Mouse (Mus musculus) spleen, postnatal 36 days (tissue): ENCODE data around the gene Psapl1.
"Not testable (repeated sequence)": the region's sequence is repeated elsewhere in the genome, so short reads cannot be mapped to it uniquely, and the experiment has no call there.

Experiments
- DNase-seq, 2 experiments: peaks; one replicate each; pipeline ENCODE4 v3.0.0; 2022; ENCODE audit warnings: low spot score in 2 of 2, mixed read lengths in 1 of 2

Psapl1 gene

GRCm38 (mm10) chr5:36203421-36203820 lies 400 bp upstream of the Psapl1 start:
- DNase-seq = no peak

GRCm38 (mm10) chr5:36205397-36205796 lies 1.6 kb downstream of the Psapl1 start:
- DNase-seq = no peak

GRCm38 (mm10) chr5:36208803-36209202 lies 5.0 kb downstream of the Psapl1 start:
- no peak for DNase-seq

GRCm38 (mm10) chr5:36213310-36213709 lies 9.5 kb downstream of the Psapl1 start:
- DNase-seq = no peak

- DNase-seq = no peak
Measured at GRCm38 (mm10) chr5:36220105-36220504, 16.3 kb downstream of the Psapl1 start.

- no peak for DNase-seq
Measured at GRCm38 (mm10) chr5:36220626-36221025, 16.8 kb downstream of the Psapl1 start.

- peak; percentile 13 to 32 for DNase-seq
Measured at GRCm38 (mm10) chr5:36223787-36224186, 20.0 kb downstream of the Psapl1 start.

GRCm38 (mm10) chr5:36225855-36226254 lies 22.0 kb downstream of the Psapl1 start:
- no peak for DNase-seq

GRCm38 (mm10) chr5:36226296-36226695 lies 22.5 kb downstream of the Psapl1 start:
- no peak for DNase-seq

- DNase-seq = no peak
Measured at GRCm38 (mm10) chr5:36228405-36229370, 24.9 kb downstream of the Psapl1 start.

GRCm38 (mm10) chr5:36230301-36230780 lies 26.5 kb downstream of the Psapl1 start:
- DNase-seq = no peak

- not testable (repeated sequence) for DNase-seq
Measured at GRCm38 (mm10) chr5:36237526-36237925, 33.7 kb downstream of the Psapl1 start.

GRCm38 (mm10) chr5:36248022-36248421 lies 44.2 kb downstream of the Psapl1 start:
- DNase-seq = no peak

GRCm38 (mm10) chr5:36252746-36253504 lies 49.1 kb downstream of the Psapl1 start:
- DNase-seq = no peak

GRCm38 (mm10) chr5:36254642-36255516 lies 51.1 kb downstream of the Psapl1 start:
- no peak for DNase-seq
